Mouse (Mus musculus) ES-Bruce4 (cell line): Measurements from ENCODE around the gene Lamb3.

Source experiments
- CTCF ChIP-seq: IDR thresholded peaks from one replicate; pipeline ENCODE4 v1.8.1; 2011; ENCODE audit warnings: low read depth, low read length
- EP300 ChIP-seq: IDR thresholded peaks from 2 replicates; pipeline ENCODE4 v1.6.1; 2011; ENCODE audit warnings: low read depth, low read length; ENCODE audit not compliant: insufficient read depth
- POLR2A ChIP-seq: IDR thresholded peaks from one replicate; pipeline ENCODE4 v1.8.1; 2011; ENCODE audit warnings: low read length; ENCODE audit not compliant: insufficient read depth

GRCm38 (mm10) chr1:193274407-193275071 is 67.0 kb downstream of the Lamb3 start:
- TF ChIP-seq POLR2A (no peak), CTCF (no peak), EP300 (no peak)
